Mouse (Mus musculus) left cerebral cortex, adult 2 months (tissue): ENCODE measurements around the gene Rbbp9. TPM values are rescaled to one million over a fixed set of nuclear protein-coding genes. Genes with fewer than 3 reads are reported as not detected.

Source experiments
- DNase-seq, 2 experiments: peaks; one replicate each; pipeline ENCODE4 v3.0.0; 2021 to 2022; ENCODE audit warnings: low spot score in 2 of 2, mixed read lengths in 1 of 2; ENCODE audit errors: extremely low spot score in 1 of 2
- H3K27ac ChIP-seq: fragments of 200-600 bp; 2 replicates; pipeline ENCODE4 v1.8.1; 2022
- H3K4me3 ChIP-seq: fragments of 200-600 bp; 2 replicates; pipeline ENCODE4 v1.8.1; 2022
- CTCF ChIP-seq: fragments of 200-600 bp; IDR thresholded peaks from 2 replicates; pipeline ENCODE4 v1.8.1; 2022; ENCODE audit warnings: antibody characterized with exemption, mild to moderate bottlenecking, moderate library complexity
- intact Hi-C: fragments of 180-260 bp; cut with DNase I; formaldehyde crosslinking; loops from one replicate; pipeline ENCODE4 v1.15.1; 2025
- total RNA-seq, 2 experiments: library from RNA; stranded (reverse); gene quantifications; 2 replicates each; pipeline ENCODE4 v1.2.3; 2021

Rbbp9 gene
- total RNA-seq, 2 experiments from 2014 or later, result 26.1 to 26.4 TPM

DNA sequence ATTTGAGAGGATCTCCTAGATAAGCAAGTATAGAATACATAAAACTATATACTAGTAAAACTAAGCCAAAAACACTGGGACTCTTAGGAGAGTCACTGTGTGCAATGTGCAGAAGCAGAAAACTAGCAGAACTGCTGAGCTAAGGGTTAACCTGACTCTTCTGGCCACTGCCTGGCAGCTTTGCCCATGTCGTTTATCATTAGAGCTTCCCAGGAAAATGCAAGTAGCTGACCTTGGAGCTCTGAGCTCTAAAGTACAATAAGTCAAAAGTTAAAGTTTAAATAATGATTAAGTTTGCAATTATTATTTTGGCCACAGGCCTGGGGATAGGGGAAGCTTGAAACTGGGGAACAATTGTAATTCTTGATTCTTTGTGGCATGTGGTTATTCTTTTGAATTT, 5.2 kb downstream of the Rbbp9 start:
- intact Hi-C loops, result no loop called here
- TF ChIP-seq CTCF, result no peak
- Histone ChIP-seq H3K4me3 (no peak overlapping the region), H3K27ac (no peak overlapping the region)
- DNase-seq, result no peak

DNA sequence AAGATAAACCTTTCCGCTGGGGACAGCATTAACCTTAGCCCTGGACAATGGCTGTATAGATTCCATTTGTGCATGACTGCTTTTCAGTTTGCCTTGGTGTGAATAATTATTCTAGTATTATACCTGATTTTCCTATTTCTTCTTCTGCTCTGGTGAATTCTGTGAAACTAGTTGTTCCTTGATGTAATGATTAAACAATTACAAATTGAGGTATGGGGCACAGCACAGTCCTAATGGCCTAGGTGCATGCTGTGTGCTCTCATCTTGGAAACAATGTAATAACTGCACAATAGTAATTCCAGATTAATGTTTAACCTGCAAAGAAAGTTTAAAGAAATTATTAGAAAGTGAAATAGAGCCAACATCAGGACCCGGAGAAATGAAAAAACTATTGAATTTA, 5.6 kb downstream of the Rbbp9 start:
- intact Hi-C loops, result no loop called here
- no peak for TF ChIP-seq CTCF
- H3K27ac ChIP-seq, result no peak overlapping the region
- no peak for DNase-seq
- H3K4me3 ChIP-seq, result no peak overlapping the region

DNA sequence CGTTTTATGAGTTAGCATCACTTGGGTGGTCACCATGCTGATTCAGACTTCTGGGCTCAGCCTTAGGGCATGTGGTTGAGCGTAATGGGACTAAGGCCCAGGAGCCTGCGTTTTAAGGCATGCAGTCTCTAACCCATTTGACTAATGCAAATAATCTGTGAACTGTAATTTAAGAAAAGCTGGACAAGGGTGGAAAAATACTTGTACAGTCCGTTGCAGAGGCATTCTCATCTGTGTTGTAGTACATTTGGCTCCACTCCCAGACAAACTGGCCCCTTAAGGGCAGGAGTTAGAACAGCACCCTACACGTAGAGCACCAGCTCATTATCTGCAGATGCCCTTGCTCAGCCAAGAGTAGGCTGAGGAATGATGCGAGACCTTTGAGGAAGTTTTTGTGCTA, 6.0 kb downstream of the Rbbp9 start:
- DNase-seq, result no peak
- Histone ChIP-seq H3K27ac (no peak overlapping the region), H3K4me3 (no peak overlapping the region)
- intact Hi-C loops, result no loop called here
- no peak for TF ChIP-seq CTCF

DNA sequence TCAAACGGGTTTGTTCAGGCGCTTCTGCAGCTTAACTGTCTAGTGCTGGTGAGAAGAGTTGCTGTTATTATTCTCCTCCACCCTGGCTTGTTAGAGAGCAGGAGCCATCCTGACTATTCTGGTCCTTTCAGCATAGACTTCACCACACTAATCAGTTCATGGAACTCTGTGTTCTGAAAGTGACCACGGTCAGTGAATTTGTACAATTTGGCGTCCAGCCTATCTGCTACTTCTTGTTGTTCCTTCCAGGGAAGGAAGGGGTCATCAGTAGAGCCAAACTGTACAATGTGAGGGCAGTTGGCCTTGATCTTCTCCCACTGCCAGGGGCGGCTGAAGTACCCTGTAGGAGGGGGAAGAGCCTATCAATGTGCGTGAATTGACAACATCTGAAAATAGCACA, 7.0 kb downstream of the Rbbp9 start:
- intact Hi-C loops, result no loop called here
- DNase-seq, result no peak
- Histone ChIP-seq H3K27ac (no peak overlapping the region), H3K4me3 (no peak overlapping the region)
- no peak for TF ChIP-seq CTCF

DNA sequence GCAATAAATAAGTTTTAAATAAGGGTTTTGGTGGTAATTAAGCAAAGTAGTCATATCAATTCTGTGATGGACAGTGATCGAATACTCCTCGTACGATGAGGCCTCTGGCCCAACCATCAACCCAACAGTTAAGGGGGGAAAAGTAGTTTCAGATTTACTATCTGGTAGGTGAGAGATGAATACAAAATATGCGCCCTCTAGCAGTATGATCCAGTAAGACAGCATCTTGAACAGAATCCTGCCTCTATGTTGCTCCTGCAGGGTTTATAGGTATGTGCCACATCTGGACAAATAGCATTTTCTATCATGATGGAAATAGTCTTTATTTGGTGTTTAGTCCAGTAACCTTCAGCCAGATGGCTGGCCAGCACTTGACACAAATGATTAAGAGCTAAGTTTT, 9.4 kb downstream of the Rbbp9 start:
- intact Hi-C loops, result no loop called here
- no peak overlapping the region for H3K27ac ChIP-seq
- no peak for DNase-seq
- TF ChIP-seq CTCF, result peak; percentile 28
- no peak overlapping the region for H3K4me3 ChIP-seq

DNA sequence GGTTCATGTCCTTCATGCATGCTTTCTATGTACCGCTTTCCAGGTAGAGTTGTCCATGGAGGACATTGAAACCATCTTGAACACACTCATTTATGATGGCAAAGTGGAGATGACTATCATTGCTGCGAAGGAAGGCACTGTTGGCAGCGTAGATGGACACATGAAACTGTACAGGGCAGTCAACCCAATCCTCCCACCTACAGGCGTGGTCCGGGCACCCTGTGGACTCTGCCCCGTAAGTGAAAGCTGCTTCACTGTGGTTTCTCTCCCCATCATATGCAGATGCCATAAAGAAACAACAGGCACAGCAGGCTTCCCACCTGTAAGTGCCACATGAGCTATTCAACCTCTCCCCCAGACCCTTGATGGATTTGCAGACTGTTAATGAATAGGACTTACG, 13.5 kb downstream of the Rbbp9 start:
- Histone ChIP-seq H3K4me3 (no peak overlapping the region), H3K27ac (no peak overlapping the region)
- intact Hi-C loops, result no loop called here
- TF ChIP-seq CTCF, result no peak
- no peak for DNase-seq

DNA sequence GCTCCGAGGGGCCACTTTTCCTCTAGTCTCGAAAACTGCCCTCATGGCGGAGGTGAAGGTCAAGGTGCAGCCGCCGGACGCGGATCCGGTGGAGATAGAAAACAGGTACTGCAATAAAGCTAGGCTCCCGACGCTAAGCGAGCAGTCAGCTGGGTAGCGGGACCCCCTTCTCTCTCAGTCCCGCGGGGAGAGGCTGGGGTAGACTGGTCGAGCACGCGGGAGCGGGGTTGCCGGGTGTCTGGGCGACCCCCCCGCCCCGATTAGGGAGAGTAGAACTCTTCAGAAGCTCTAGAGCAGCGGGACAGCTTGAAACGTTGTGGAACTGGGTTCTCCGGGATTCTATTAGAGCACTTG, 22.9 kb downstream of the Rbbp9 start:
- no peak for DNase-seq
- intact Hi-C loops, result loop anchor here (1.0 to 2.0 kb wide), 2 partner anchors 23 to 29 kb away; partner anchors contain the start of genes Rbbp9 and Sec23b
- H3K27ac ChIP-seq, result peak overlapping the region; percentile 100
- TF ChIP-seq CTCF, result no peak
- peak overlapping the region; percentile 83 for H3K4me3 ChIP-seq

DNA sequence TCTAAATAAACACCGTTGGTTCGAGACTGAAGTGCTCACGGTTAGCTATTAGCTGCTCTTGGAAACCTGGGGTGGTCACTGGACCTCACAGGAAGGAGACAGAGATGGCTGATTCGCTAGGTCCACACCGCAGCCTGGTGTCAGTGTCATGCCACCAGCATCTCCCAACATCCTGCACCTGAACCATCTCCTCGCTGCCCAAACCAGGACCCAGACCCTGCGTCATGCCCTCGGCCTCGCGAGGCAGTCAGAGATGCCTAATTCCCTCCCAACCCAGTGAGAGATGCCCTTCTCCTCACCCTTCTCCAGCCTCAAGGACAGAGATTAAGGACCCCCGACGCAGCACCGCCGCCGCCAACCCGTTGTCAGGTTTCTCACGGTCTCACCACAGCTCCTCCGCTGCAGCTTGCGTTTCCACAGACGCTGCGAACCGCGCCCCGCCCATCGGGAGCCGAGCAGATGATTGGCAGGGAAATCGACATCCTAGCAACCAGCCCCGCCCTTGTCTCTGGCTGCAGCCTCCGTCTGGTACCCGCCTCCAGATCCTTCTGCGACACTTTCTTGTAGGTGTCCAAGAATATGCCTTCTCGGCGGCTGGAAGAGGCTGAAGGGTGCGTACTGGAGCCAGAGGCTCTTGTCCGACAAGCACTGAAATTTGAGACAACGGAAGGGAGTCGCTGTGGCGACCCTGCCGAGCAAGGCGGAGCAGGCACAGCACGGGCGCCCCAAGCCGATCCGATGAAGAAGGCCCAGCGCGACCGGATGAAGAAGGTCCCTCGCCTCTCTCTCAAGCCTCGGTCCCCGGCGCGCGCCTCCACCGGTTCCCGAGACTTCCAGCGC, 23.5 kb downstream of the Rbbp9 start, which contains the start of the genes Dzank1 and Polr3f:
Gene Dzank1 (minus strand): TSS at position 434 of the 840 bp plus-strand sequence.
Gene Polr3f (plus strand): TSS at position 738 of the 840 bp plus-strand sequence.
- TF ChIP-seq CTCF, result no peak
- Histone ChIP-seq H3K27ac (peak within 1 kb of the TSS; percentile 100), H3K4me3 (peak within 1 kb of the TSS; percentile 83)
- intact Hi-C loops, result loop anchor here (1.0 to 2.0 kb wide), 2 partner anchors 24 to 29 kb away; partner anchors contain the start of genes Rbbp9 and Sec23b
- peak; percentile 95 to 97 for DNase-seq

DNA sequence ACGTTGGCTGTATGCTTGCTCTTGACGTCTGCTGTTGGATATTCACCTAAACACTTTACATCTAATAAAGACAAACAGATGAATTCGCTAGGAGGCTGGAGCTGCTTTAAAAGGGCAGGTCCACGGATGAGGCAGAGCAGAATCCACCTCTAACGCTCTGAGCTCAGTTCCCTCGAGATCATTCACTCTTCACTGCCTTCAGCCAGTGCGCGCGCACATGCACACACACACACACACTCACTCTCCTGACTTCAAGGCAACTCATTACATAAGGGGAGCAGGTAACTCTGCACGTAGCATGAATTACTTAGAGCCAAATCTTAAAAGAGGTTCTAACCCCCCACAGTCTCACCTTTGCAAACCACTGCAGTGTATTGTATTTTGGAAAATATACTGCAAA, 24.8 kb downstream of the Rbbp9 start:
- TF ChIP-seq CTCF, result no peak
- H3K4me3 ChIP-seq, result peak overlapping the region; percentile 83
- intact Hi-C loops, result loop anchor here (2.0 kb wide), 1 partner anchor 25 kb away; the partner anchor contains the start of gene Rbbp9
- H3K27ac ChIP-seq, result peak overlapping the region; percentile 100; the same call in 1 of the 2 replicates
- peak in 1 of 2 experiments; percentile 48 for DNase-seq

DNA sequence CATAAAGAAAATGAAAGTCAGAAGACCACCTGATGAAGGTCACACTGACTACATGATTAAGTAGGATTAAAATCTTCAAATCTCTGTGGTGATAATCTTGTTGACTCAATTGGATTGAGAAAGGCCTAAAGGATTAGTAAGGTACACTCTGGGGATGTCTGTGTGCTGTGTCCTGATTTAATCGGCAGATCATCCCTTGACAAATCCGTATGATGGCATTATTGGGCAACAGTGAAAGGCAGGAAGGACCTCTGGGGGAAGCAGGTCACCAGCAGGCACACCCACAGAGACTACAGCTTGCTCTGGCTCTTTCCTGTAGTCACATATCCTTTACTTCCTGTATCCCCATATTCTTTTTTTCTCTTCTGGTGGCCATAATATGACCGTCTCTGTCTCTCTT, 30.9 kb downstream of the Rbbp9 start:
- TF ChIP-seq CTCF, result no peak
- Histone ChIP-seq H3K27ac (no peak overlapping the region), H3K4me3 (no peak overlapping the region)
- DNase-seq, result no peak
- intact Hi-C loops, result no loop called here

DNA sequence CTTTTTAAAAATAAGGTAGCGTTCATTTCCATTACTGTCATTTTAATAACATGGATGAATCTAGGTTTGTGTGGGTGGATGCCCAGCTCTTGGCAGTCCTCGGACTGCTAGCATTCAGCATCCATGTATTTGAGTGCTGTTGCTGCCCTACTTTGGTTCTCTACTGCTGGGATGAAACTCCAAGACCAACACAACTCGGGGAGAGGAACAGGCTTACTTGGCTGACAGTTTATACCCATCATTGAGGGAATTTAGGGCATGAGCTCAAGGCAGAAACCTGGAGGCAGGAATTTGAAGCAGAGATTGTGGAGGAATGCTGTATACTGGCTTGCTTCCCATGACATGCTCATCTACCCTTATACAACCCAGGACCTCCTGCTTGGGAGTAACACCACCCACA, 36.0 kb downstream of the Rbbp9 start:
- H3K4me3 ChIP-seq, result no peak overlapping the region
- TF ChIP-seq CTCF, result no peak
- DNase-seq, result no peak
- no peak overlapping the region for H3K27ac ChIP-seq
- intact Hi-C loops, result no loop called here

DNA sequence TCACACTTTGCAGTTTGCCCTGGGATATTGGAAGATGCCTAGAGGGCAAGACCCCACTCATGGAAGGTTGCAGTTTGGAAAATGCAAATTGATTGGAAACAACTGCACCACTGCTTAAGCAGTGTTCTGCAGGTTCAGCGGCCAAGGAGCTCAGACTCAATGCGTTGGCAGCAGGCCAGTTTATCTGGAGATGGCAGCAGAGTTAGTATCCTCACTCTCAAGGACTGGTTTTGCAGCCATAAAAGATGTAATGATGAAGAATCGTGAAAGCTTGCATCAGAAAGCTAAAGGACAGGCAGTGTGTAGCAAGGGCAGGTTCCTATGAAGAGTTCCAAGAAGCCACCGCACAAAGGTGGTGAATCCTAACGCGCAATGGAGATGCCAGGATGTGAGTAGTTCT, 48.5 kb downstream of the Rbbp9 start:
- DNase-seq, result no peak
- no peak for TF ChIP-seq CTCF
- Histone ChIP-seq H3K27ac (no peak overlapping the region), H3K4me3 (no peak overlapping the region)
- intact Hi-C loops, result no loop called here

Other genes with a start within 250 kb of the Rbbp9 start
- gene Ovol2, start 218.7 kb downstream of the Rbbp9 start, total RNA-seq, result 10 to 100 TPM; 10.5 to 11.6 TPM
- 10 to 100 TPM; 38.8 to 40.2 TPM for gene Kat14, start 181.9 kb downstream of the Rbbp9 start, total RNA-seq
- 10 to 100 TPM in 1 of 2 experiments, 1 to 10 TPM in 1; 5.4 to 11.0 TPM for gene Pet117, start 181.9 kb downstream of the Rbbp9 start, total RNA-seq
- 100 to 1,000 TPM; 171 to 174 TPM for gene Dzank1, start 23.5 kb downstream of the Rbbp9 start, total RNA-seq
- gene Polr3f, start 23.2 kb downstream of the Rbbp9 start, total RNA-seq, result 10 to 100 TPM; 24.0 to 28.0 TPM
- gene Sec23b, start 5.4 kb upstream of the Rbbp9 start, total RNA-seq, result 10 to 100 TPM; 42.6 to 45.8 TPM
- gene Smim26, start 43.2 kb upstream of the Rbbp9 start, total RNA-seq, result 10 to 100 TPM; 44.2 to 46.1 TPM
- gene Dtd1, start 49.0 kb upstream of the Rbbp9 start, total RNA-seq, result 10 to 100 TPM; 63.3 to 64.2 TPM